Mouse (Mus musculus): ENCODE measurements around the gene Ciapin1.

Gene Ciapin1

GRCm38 (mm10) chr8:94779534-94780294, 58.4 kb downstream of the Ciapin1 start:
- in situ Hi-C loops (cut with MboI, MseI), result no loop called here

GRCm38 (mm10) chr8:94778895-94779533, 59.1 kb downstream of the Ciapin1 start:
- in situ Hi-C loops (cut with MboI, MseI), result no loop called here

GRCm38 (mm10) chr8:94778473-94778872, 59.7 kb downstream of the Ciapin1 start:
- in situ Hi-C loops (cut with MboI, MseI), result no loop called here

DNA sequence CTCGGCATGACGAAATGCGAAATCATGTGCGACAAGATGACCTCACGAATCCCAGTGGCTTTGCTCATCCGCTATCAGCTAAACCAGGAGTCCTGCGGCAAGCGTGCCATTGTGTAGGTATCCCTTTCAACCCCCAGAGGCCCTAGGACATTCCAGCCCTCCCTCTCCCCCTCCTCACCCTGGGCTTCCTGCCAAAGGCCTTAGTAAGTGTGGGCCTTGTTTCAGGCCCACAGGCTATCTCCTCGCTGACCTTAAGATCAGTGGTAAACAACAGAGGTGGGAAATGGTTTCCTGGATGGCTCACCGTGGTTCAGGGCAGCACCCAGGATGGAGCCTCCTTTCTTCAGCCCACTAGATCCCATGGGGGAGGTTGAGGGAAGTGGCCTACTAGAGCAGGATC, 60.1 kb downstream of the Ciapin1 start:
- in situ Hi-C loops (cut with MboI, MseI), result no loop called here

GRCm38 (mm10) chr8:94776346-94776745, 61.8 kb downstream of the Ciapin1 start:
- in situ Hi-C loops (cut with MboI, MseI), result no loop called here

DNA sequence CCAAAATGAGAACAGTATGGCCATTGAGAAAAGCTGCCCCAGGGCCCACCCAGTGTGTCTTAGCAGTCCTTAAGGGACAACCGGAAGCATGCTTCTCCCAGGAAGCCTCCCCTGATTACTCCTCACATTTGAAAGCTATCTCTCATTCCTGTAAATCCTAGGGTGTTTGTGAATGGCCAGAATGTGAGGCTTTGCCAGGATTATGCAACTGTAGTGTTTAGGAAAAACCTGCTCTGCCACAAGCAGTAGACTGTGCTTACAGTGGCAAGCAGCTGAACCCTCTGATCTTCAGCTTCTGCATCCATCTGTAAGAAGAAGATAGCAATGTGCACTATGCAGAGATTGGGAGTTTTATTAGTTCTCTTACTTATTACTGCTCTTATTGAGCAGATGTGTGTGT, 63.6 kb downstream of the Ciapin1 start:
- in situ Hi-C loops (cut with MboI, MseI), result no loop called here

- in situ Hi-C loops (cut with MboI, MseI), result no loop called here
Measured at GRCm38 (mm10) chr8:94773700-94774171, 64.4 kb downstream of the Ciapin1 start.

DNA sequence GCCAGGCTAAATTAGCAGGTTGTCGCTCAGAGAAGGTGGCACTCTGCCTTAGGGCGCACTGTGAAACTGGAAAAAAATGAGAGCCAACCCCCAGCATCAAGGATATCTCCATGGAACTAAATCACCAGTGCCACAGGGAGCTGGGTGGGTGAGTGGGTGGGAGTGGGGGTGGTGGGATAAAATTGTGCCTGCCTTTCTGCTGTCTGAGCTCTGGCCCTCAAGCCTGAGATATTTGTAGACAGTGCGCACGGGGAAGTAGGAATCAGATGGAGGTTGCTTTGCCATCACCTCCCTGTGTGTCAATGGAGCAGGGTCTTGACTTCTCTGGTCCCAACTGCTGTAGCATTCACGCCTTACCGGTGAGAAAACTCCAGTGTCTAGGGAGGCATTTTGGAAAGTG, 65.1 kb downstream of the Ciapin1 start:
- in situ Hi-C loops (cut with MboI, MseI), result no loop called here

- in situ Hi-C loops (cut with MboI, MseI), result no loop called here
Measured at GRCm38 (mm10) chr8:94771941-94772670, 66.1 kb downstream of the Ciapin1 start, which contains the start of gene Cx3cl1. Cx3cl1 (plus strand) TSS chr8:94772009.

- in situ Hi-C loops (cut with MboI, MseI), result no loop called here
Measured at GRCm38 (mm10) chr8:94770945-94771344, 67.2 kb downstream of the Ciapin1 start.
